Mouse (Mus musculus) left cerebral cortex, adult 18-20 months (tissue): ENCODE data around the gene Mrgpra6. TPM values are rescaled to one million over a fixed set of nuclear protein-coding genes. Genes with fewer than 3 reads are reported as not detected.
A peak's percentile ranks its signal among the peaks of the same experiment; 100 is the strongest.

Source experiments
- DNase-seq, 2 experiments: peaks; one replicate each; pipeline ENCODE4 v3.0.0; 2021 to 2022; ENCODE audit warnings: low spot score in 2 of 2, mixed read lengths in 1 of 2
- long read RNA-seq, 2 experiments: library from polyadenylated mRNA; stranded (forward); transcript quantifications; one replicate each; pipeline ENCODE4 v2.0.0; 2021
- total RNA-seq, 2 experiments: library from RNA; stranded (reverse); gene quantifications; 2 replicates each; pipeline ENCODE4 v1.2.3; 2021

Gene Mrgpra6
- total RNA-seq, result not detected
- long read RNA-seq, experiment 1, result 0 reads
- long read RNA-seq, experiment 2, result 0 reads

- no peak for DNase-seq
Measured at GRCm38 (mm10) chr7:47204830-47205229, at the start of gene Mrgpra6. TSS of gene Mrgpra6 (minus strand) at chr7:47204920.

GRCm38 (mm10) chr7:47252770-47253169 is 48.0 kb upstream of the Mrgpra6 start, which contains the start of gene Mrgpra9:
TSS of gene Mrgpra9 (minus strand) at chr7:47252848.
- DNase-seq, result no peak

- no peak for DNase-seq
Measured at GRCm38 (mm10) chr7:47244658-47245057, 39.9 kb upstream of the Mrgpra6 start.

DNA sequence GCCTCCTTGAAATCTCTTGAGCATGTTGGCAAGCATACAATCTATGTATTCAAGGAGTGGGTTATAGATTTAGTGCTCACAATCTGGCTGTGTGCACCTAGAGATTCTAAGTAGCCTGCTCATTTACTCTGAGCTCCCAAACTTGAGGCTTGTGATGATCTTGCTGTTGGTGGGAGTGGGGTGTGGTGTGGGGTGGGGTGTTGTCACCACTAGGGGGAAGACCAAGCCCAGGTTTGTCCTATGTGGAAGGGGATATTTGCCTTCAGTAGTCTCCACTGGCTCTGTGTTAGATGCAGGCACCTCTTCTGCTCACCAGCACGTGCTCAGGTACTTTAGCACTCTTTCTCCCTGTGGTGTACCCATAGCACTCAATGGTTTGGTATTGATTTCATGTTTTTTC is 9.4 kb downstream of the Mrgpra6 start:
- DNase-seq, result no peak

- no peak for DNase-seq
Measured at GRCm38 (mm10) chr7:47170814-47171213, 33.9 kb downstream of the Mrgpra6 start.

GRCm38 (mm10) chr7:47165028-47165427 is 39.7 kb downstream of the Mrgpra6 start:
- DNase-seq, result no peak

GRCm38 (mm10) chr7:47163203-47163602 is 41.5 kb downstream of the Mrgpra6 start:
- no peak for DNase-seq

- DNase-seq, result peak in 1 of 2 experiments; percentile 18
Measured at GRCm38 (mm10) chr7:47158451-47158850, 46.3 kb downstream of the Mrgpra6 start.

DNA sequence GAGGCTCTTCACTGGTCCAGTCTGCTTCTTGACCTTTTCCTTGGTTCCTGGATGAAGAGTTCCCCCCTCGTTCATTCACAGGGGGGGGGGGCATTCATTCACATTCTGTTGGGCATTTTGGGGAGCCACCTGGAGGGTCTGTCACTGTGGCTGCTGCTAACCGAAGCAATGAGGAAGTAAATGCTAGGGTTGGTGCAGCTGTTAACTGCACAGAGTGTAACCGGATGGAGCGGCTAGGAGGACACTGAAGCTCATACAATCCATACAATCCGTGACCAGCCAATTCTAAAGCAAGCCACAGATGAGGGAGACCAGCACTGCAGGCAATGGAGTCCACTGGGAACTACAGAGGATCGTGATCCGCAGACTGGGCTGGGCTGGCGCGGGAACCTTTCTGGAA is 47.0 kb downstream of the Mrgpra6 start:
- no peak for DNase-seq

- DNase-seq, result peak; percentile 52 to 65
Measured at GRCm38 (mm10) chr7:47155849-47156248, 48.9 kb downstream of the Mrgpra6 start.

GRCm38 (mm10) chr7:47155396-47155795 is 49.3 kb downstream of the Mrgpra6 start:
- DNase-seq, result no peak

DNA sequence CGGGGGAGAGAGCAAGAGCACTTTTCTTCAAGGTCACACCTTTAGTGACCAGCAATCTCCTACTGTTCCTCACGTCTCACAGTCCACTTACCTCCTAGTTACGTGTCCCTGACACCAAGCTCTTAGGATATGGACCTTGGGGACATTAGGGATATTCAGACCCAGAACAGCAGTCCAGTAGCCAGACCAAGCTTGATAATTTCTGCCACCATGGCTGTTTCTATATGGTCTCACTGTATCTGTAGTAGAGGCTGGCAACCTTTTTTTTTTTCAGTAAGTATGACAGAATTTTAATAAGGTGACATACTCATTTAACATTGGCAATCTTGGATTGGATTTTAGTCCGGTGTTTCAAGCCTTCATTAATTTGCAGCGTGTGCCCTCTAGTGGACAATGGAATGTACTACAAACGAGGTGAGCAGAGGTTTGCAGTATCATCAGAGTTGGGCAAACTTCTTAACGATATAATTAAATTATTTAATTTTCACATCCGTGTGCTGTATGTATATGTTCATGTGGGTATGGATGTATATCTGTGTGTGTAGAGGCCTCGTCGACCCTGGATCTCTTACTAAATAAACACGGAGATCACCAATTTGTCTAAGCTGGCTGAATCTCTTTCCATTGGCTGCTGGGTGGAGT is 54.2 kb downstream of the Mrgpra6 start:
- DNase-seq, result peak; percentile 45 to 59

DNA sequence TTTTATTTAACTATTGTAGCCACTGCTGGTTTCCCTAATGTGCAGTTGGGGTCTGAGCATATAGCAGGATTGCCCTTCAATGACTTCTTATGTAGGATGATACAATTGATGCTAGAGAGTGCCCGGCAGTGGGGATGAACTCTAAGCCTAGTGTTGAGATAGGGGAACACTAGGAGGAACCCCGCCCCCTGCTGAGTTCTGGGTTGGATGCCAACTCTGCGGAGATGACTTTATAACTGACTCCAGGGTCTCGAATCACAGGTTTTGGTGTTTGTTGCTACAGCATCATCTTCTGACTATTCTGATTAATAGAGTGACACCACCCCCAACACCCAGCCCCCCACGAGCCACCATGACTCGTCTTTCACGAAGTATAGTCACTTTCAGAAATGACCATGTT is 56.4 kb downstream of the Mrgpra6 start:
- DNase-seq, result no peak

DNA sequence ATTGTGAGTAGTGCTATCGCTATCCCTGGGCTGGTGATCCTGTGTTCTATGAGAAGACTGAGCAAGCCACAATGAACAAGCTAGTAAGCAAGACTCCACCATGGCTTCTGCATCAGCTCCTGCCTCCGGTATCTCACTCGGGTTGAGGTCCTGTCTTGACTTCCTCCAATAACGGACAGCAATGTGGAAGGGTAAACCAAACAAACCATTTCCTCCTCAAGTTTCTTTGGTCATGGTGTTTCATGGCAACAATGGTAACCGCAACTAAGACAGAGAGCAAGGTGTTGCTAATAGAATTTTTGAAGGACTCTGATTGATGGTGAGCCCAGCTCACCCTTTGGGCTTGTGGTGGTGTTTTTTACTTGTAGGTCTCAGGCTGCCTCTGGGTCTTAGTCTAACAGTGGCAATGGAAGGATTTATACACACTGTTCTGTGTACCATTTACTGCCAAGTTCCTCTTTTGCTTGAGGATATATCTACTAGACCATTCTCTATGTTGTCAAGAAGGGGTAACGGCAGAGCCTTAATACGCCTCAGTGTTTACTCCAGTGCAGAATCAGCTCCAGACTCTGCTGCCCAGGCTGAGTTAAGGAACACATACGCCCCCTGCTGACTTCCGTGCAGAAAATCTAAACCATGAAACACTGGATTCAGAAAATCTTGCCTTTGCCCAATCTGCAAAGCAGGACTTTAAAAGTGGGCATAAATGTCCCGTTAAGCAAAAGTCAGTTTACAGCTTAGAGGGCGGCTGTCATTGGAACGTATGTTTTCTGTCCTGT is 58.5 kb downstream of the Mrgpra6 start:
- DNase-seq, result peak; percentile 76 to 77

DNA sequence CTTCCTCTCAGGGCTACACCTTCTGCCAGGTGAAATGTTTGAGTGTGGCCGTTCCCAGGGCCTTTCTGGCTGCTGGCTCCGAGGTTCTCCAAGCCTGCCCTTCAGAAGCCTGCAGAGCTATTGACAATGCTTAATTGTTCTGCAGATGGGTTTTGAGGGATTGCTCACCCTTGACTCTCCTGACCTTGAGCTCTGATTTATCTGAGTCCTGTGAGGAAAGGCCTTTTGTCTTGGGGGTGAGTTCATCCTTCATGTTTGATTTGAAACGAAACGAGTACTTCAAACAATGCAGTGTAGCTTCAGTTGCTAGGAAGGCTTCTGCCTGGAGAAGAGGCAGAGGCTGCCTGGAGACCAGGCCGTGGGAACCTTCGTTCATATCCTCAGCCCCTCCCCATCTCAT is 60.4 kb downstream of the Mrgpra6 start:
- DNase-seq, result no peak

GRCm38 (mm10) chr7:47139823-47140325 is 64.8 kb downstream of the Mrgpra6 start:
- DNase-seq, result no peak

Other genes with a start within 250 kb of the Mrgpra6 start
- gene Uevld, start 246.4 kb downstream of the Mrgpra6 start, total RNA-seq, result 10 to 100 TPM; 15.7 to 17.2 TPM
- not detected for gene Gm9999, start 221.3 kb downstream of the Mrgpra6 start, total RNA-seq
- gene Spty2d1, start 196.5 kb downstream of the Mrgpra6 start, total RNA-seq, result 10 to 100 TPM; 17.4 to 20.2 TPM
- gene Tmem86a, start 154.3 kb downstream of the Mrgpra6 start, total RNA-seq, result 10 to 100 TPM; 13.2 to 13.5 TPM
- 100 to 1,000 TPM; 187 to 189 TPM for gene Ptpn5, start 71.2 kb downstream of the Mrgpra6 start, total RNA-seq
- gene Mrgpra9, start 47.9 kb upstream of the Mrgpra6 start, total RNA-seq, result not detected
- gene Mrgpra1, start 149.3 kb upstream of the Mrgpra6 start, total RNA-seq, result not detected
- gene Mrgpra2a, start 247.2 kb upstream of the Mrgpra6 start, total RNA-seq, result not detected